Mouse (Mus musculus): Measurements from ENCODE around the gene Gm17651. TPM values are rescaled to one million over a fixed set of nuclear protein-coding genes. Genes with fewer than 3 reads are reported as not detected.

Gene Gm17651
- not detected in 2 replicates for polyA plus RNA-seq (2016; fragmentation: Nextera tagmentation; extraction: Ambion mirVana)

DNA sequence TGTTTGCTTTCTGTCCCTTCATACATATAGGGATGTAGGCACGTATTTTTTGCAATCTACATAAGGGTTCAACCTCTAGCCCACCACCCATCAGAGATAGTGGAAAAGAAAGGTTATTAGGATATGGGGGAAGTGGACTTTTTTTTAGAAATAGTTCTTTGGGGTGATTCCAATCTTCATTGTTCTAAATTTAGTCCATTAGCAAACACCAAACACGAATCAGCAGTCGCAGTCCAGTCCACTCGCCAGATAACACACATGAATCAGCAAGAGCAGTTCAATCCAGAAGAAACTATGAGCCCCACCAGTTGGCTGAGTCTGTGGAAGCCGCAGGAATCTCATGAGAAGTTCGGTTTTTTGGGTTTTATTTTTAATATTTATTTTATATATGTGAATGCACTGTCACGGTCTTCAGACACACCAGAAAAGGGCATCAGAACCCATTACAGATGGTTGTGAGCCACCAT lies at the start of gene Gm17651:
Gm17651 (minus strand) TSS at position 51 of the 467 bp plus-strand sequence.
- Histone ChIP-seq H3K9ac (replicated peaks) (no peak within 1 kb of the TSS), H3K4me2 (no peak within 1 kb of the TSS), H3K36me3 (peaks cover 21% of the 10 kb centered on the region), H3K27ac (no peak within 1 kb of the TSS), H3K9me3 (no peaks in the 10 kb centered on the region), H3K4me1 (replicated peaks) (no peaks in the 10 kb centered on the region), H3K27me3 (peaks cover 5% of the 10 kb centered on the region; the same call in 1 of the 2 replicates), H3K4me3 (replicated peaks) (no peak within 1 kb of the TSS)
- no peak for ATAC-seq (ENCODE audit: insufficient number of reproducible peaks, insufficient read depth, low FRiP score, low TSS enrichment, low read depth)
- WGBS = 89% methylated on average over 7 of the region's 7 CpGs

GRCm38 (mm10) chr3:97719116-97719515 lies 44.6 kb upstream of the Gm17651 start:
- H3K27me3 ChIP-seq = no peaks in the 10 kb centered on the region
- H3K36me3 ChIP-seq = no peaks in the 10 kb centered on the region
- no peak overlapping the region for H3K27ac ChIP-seq
- WGBS = 86% methylated on average over 9 of the region's 9 CpGs
- no peak overlapping the region for H3K4me2 ChIP-seq
- no peaks in the 10 kb centered on the region for H3K4me1 ChIP-seq (replicated peaks)
- no peak for ATAC-seq (ENCODE audit: insufficient number of reproducible peaks, insufficient read depth, low FRiP score, low TSS enrichment, low read depth)
- H3K9me3 ChIP-seq = peaks cover 17% of the 10 kb centered on the region
- H3K4me3 ChIP-seq (replicated peaks) = no peak overlapping the region
- no peak overlapping the region for H3K9ac ChIP-seq (replicated peaks)

DNA sequence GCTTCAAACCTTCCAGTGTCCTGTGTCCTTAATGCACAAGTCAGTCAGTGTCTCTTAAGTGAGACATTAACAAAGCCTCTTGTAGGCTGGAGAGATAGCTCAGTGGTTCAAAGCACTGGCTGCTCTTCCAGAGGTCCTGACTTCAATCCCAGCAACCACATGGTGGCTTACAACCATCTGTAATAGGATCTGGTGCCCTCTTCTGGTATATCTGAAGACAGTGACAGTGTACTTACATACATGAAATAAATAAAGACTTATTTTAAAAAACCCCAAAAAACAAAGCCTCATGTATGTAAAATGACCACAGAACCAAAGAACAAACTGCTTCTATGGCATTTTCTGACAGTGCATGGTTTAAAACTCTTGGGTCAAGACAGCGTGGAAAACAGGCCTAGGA lies 41.4 kb upstream of the Gm17651 start:
- H3K4me2 ChIP-seq = no peak overlapping the region
- no peak overlapping the region for H3K27ac ChIP-seq
- no peaks in the 10 kb centered on the region for H3K9me3 ChIP-seq
- WGBS = 78% methylated on average over 1 of the region's 1 CpGs
- H3K27me3 ChIP-seq = no peaks in the 10 kb centered on the region
- H3K4me3 ChIP-seq (replicated peaks) = no peak overlapping the region
- H3K9ac ChIP-seq (replicated peaks) = no peak overlapping the region
- ATAC-seq (ENCODE audit: insufficient number of reproducible peaks, insufficient read depth, low FRiP score, low TSS enrichment, low read depth) = no peak
- no peaks in the 10 kb centered on the region for H3K4me1 ChIP-seq (replicated peaks)
- H3K36me3 ChIP-seq = no peaks in the 10 kb centered on the region

- 45% methylated on average over 5 of the region's 5 CpGs for WGBS
- H3K27ac ChIP-seq = no peak overlapping the region
- ATAC-seq (ENCODE audit: insufficient number of reproducible peaks, insufficient read depth, low FRiP score, low TSS enrichment, low read depth) = no peak
- no peak overlapping the region for H3K9ac ChIP-seq (replicated peaks)
- H3K27me3 ChIP-seq = no peaks in the 10 kb centered on the region
- H3K4me2 ChIP-seq = no peak overlapping the region
- no peaks in the 10 kb centered on the region for H3K36me3 ChIP-seq
- no peaks in the 10 kb centered on the region for H3K4me1 ChIP-seq (replicated peaks)
- H3K9me3 ChIP-seq = no peaks in the 10 kb centered on the region
- no peak overlapping the region for H3K4me3 ChIP-seq (replicated peaks)
Measured at GRCm38 (mm10) chr3:97710881-97711280, 36.4 kb upstream of the Gm17651 start.

DNA sequence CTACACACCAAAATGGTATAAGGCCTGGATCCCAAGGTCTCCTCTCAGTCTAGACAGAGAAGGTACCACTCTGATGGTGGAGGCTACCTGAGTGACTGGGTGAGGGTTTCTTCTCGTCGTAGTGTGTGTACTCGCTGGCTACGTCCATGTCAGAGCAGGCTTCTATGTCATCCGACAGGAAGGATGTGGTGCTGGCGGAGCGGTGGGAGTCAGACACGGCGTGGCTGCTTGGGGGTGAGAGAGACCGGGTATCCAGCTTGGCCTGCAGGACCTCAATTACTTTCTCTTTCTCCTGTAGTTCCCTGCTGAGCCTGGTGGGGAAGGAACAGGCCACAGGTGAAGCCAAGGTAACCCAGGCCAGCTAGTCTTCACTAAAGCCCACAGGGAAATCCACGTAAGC lies 35.6 kb upstream of the Gm17651 start:
- no peaks in the 10 kb centered on the region for H3K4me1 ChIP-seq (replicated peaks)
- no peak overlapping the region for H3K4me3 ChIP-seq (replicated peaks)
- no peak for ATAC-seq (ENCODE audit: insufficient number of reproducible peaks, insufficient read depth, low FRiP score, low TSS enrichment, low read depth)
- 92% methylated on average over 11 of the region's 11 CpGs for WGBS
- H3K4me2 ChIP-seq = no peak overlapping the region
- H3K27ac ChIP-seq = no peak overlapping the region
- no peaks in the 10 kb centered on the region for H3K9me3 ChIP-seq
- no peaks in the 10 kb centered on the region for H3K36me3 ChIP-seq
- no peaks in the 10 kb centered on the region for H3K27me3 ChIP-seq
- H3K9ac ChIP-seq (replicated peaks) = no peak overlapping the region

DNA sequence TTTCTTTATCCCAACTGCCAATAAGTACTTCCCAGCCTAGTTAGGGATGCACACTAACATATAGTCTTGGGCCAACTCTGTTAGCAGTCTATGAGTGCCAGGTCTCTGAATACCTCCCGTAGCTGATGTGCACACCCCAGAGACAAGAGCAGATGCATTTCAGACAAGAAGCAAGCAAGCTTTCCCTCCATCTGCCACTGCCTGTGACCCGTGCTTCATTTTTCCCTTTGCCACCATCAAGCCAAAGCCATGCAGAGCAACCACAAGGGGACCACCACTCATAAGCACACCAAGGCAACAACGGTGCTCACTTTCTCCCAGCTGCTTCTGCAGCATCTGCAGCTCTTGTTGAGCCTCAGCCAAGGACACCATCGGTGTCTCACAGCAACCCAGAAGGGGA lies 32.1 kb upstream of the Gm17651 start:
- no peak overlapping the region for H3K4me3 ChIP-seq (replicated peaks)
- H3K9ac ChIP-seq (replicated peaks) = no peak overlapping the region
- H3K27me3 ChIP-seq = no peaks in the 10 kb centered on the region
- no peaks in the 10 kb centered on the region for H3K9me3 ChIP-seq
- no peak overlapping the region for H3K4me2 ChIP-seq
- 88% methylated on average over 4 of the region's 4 CpGs for WGBS
- no peaks in the 10 kb centered on the region for H3K4me1 ChIP-seq (replicated peaks)
- no peak overlapping the region for H3K27ac ChIP-seq
- no peak for ATAC-seq (ENCODE audit: insufficient number of reproducible peaks, insufficient read depth, low FRiP score, low TSS enrichment, low read depth)
- no peaks in the 10 kb centered on the region for H3K36me3 ChIP-seq

DNA sequence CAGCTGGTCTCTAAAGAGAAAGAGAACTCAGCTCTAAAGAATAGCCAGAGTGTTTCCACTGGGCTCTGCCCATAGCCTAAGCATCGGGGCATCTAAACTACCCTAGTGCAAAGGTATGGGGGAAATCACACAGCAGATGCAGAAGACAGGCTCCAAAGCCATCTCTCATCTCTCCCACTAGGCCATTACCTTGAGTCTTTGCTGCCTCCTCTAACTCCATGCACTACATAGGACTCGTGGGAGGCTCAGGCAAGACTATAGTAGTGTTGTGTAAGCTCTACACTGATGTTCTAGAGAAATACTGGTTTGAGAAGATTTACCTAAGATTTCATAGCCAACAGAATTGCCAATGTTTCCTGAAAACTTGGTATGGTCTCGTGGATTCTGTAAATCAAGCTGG lies 31.0 kb upstream of the Gm17651 start:
- Histone ChIP-seq H3K36me3 (no peaks in the 10 kb centered on the region), H3K27ac (no peak overlapping the region), H3K4me3 (replicated peaks) (no peak overlapping the region), H3K27me3 (no peaks in the 10 kb centered on the region), H3K9ac (replicated peaks) (no peak overlapping the region), H3K4me2 (no peak overlapping the region), H3K9me3 (no peaks in the 10 kb centered on the region), H3K4me1 (replicated peaks) (no peaks in the 10 kb centered on the region)
- ATAC-seq (ENCODE audit: insufficient number of reproducible peaks, insufficient read depth, low FRiP score, low TSS enrichment, low read depth) = no peak
- WGBS = 91% methylated on average over 3 of the region's 3 CpGs

GRCm38 (mm10) chr3:97702448-97703080 lies 28.1 kb upstream of the Gm17651 start:
- no peak overlapping the region for H3K4me3 ChIP-seq (replicated peaks)
- no peak overlapping the region for H3K27ac ChIP-seq
- 90% methylated on average over 11 of the region's 11 CpGs for WGBS
- ATAC-seq (ENCODE audit: insufficient number of reproducible peaks, insufficient read depth, low FRiP score, low TSS enrichment, low read depth) = no peak
- no peak overlapping the region for H3K9ac ChIP-seq (replicated peaks)
- H3K27me3 ChIP-seq = no peaks in the 10 kb centered on the region
- no peak overlapping the region for H3K4me2 ChIP-seq
- no peaks in the 10 kb centered on the region for H3K4me1 ChIP-seq (replicated peaks)
- no peaks in the 10 kb centered on the region for H3K36me3 ChIP-seq
- H3K9me3 ChIP-seq = no peaks in the 10 kb centered on the region

DNA sequence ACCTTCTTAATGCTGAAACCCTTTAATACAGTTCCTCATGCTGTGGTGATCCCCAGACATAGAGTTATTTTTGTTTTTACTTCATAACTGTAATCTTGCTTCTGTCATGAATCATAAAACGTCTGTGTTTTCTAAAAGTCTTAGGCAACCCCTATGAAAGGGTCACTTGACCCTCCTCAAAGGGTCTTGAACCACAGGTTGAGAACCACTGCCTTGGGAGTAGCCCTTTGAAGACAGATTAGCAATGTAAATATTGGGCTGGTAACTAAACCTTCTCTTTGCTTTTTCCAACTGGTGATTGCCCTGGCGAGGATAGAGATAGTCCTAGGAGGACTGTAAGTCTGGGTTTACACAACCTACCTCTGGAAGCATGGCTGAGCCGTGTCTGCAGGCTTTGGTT lies 26.7 kb upstream of the Gm17651 start:
- ATAC-seq (ENCODE audit: insufficient number of reproducible peaks, insufficient read depth, low FRiP score, low TSS enrichment, low read depth) = no peak
- 64% methylated on average over 3 of the region's 3 CpGs for WGBS
- Histone ChIP-seq H3K4me2 (no peak overlapping the region), H3K9ac (replicated peaks) (no peak overlapping the region), H3K36me3 (no peaks in the 10 kb centered on the region), H3K4me3 (replicated peaks) (no peak overlapping the region), H3K27me3 (no peaks in the 10 kb centered on the region), H3K27ac (no peak overlapping the region), H3K4me1 (replicated peaks) (no peaks in the 10 kb centered on the region), H3K9me3 (no peaks in the 10 kb centered on the region)

- ATAC-seq (ENCODE audit: insufficient number of reproducible peaks, insufficient read depth, low FRiP score, low TSS enrichment, low read depth) = no peak
- H3K9me3 ChIP-seq = no peaks in the 10 kb centered on the region
- H3K4me1 ChIP-seq (replicated peaks) = no peaks in the 10 kb centered on the region
- no peak overlapping the region for H3K4me2 ChIP-seq
- H3K27ac ChIP-seq = no peak overlapping the region
- H3K27me3 ChIP-seq = no peaks in the 10 kb centered on the region
- H3K36me3 ChIP-seq = no peaks in the 10 kb centered on the region
- no peak overlapping the region for H3K4me3 ChIP-seq (replicated peaks)
- 86% methylated on average over 3 of the region's 3 CpGs for WGBS
- H3K9ac ChIP-seq (replicated peaks) = no peak overlapping the region
Measured at GRCm38 (mm10) chr3:97699061-97699460, 24.6 kb upstream of the Gm17651 start.

DNA sequence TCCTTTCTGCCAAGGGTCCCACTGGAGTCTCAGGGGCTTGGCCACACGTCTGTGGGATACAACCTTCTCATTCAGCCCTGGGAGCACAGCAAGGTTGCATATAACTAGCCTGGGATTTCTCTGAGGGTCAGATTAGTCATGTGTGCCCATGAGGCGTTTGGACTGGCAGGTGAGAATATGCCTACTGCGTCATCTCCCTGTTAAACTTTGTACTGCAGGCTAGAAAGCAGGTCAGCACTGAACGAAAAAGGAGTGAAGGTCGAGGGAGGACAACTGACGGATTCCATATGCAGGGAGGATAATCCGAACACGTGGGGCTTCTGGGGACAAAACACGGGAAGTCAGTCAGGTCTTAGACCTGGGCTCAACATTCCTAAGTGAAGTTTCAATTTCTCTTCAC lies 22.8 kb upstream of the Gm17651 start:
- H3K36me3 ChIP-seq = no peaks in the 10 kb centered on the region
- no peaks in the 10 kb centered on the region for H3K4me1 ChIP-seq (replicated peaks)
- no peak overlapping the region for H3K4me3 ChIP-seq (replicated peaks)
- no peak overlapping the region for H3K4me2 ChIP-seq
- 70% methylated on average over 9 of the region's 9 CpGs for WGBS
- no peaks in the 10 kb centered on the region for H3K9me3 ChIP-seq
- no peaks in the 10 kb centered on the region for H3K27me3 ChIP-seq
- no peak for ATAC-seq (ENCODE audit: insufficient number of reproducible peaks, insufficient read depth, low FRiP score, low TSS enrichment, low read depth)
- H3K27ac ChIP-seq = no peak overlapping the region
- H3K9ac ChIP-seq (replicated peaks) = no peak overlapping the region

- 84% methylated on average over 9 of the region's 9 CpGs for WGBS
Measured at GRCm38 (mm10) chr3:97696866-97697265, 22.4 kb upstream of the Gm17651 start.

More at GRCm38 (mm10) chr3:97696866-97697265, 22.4 kb upstream of the Gm17651 start:
- Histone ChIP-seq H3K9me3 (no peaks in the 10 kb centered on the region), H3K4me1 (replicated peaks) (no peaks in the 10 kb centered on the region), H3K9ac (replicated peaks) (no peak overlapping the region), H3K36me3 (no peaks in the 10 kb centered on the region), H3K27me3 (no peaks in the 10 kb centered on the region), H3K27ac (no peak overlapping the region), H3K4me3 (replicated peaks) (no peak overlapping the region), H3K4me2 (no peak overlapping the region)
- ATAC-seq (ENCODE audit: insufficient number of reproducible peaks, insufficient read depth, low FRiP score, low TSS enrichment, low read depth) = no peak
